Mouse (Mus musculus) intestine, embryonic 16.5 days (tissue): ENCODE measurements around the gene Wwc1. TPM values are rescaled to one million over a fixed set of nuclear protein-coding genes. Genes with fewer than 3 reads are reported as not detected.
"Not testable (repeated sequence)": the region's sequence is repeated elsewhere in the genome, so short reads cannot be mapped to it uniquely, and the experiment has no call there.

Experiments used
- ATAC-seq: fragments of 200-750 bp; cut with Nextera tagmentation; 2 replicates; pipeline ENCODE4 v1.8.0; 2017; ENCODE audit warnings: moderate TSS enrichment, moderate library complexity
- H3K27ac ChIP-seq: fragments of 300-500 bp; sonication (generic); 2 replicates; pipeline ENCODE4 v1.5.1; 2014; ENCODE audit warnings: mild to moderate bottlenecking, low read length
- H3K27me3 ChIP-seq: fragments of 300-500 bp; sonication (generic); replicated peaks from 2 replicates; pipeline ENCODE4 v1.6.1; 2014; ENCODE audit warnings: low read length, control low read depth, mixed read lengths; ENCODE audit not compliant: control insufficient read depth, insufficient read depth
- H3K36me3 ChIP-seq: fragments of 300-500 bp; sonication (generic); 2 replicates; pipeline ENCODE4 v1.6.1; 2014; ENCODE audit warnings: low read length, control low read depth; ENCODE audit not compliant: control insufficient read depth, insufficient read depth
- H3K4me1 ChIP-seq: fragments of 300-500 bp; sonication (generic); 2 replicates; pipeline ENCODE4 v1.6.1; 2014; ENCODE audit warnings: low read length, control low read depth, mixed read lengths; ENCODE audit not compliant: control insufficient read depth, insufficient read depth
- H3K4me2 ChIP-seq: fragments of 300-500 bp; sonication (generic); 2 replicates; pipeline ENCODE4 v1.6.1; 2014; ENCODE audit warnings: low read depth, low read length, control low read depth
- H3K4me3 ChIP-seq: fragments of 300-500 bp; sonication (generic); 2 replicates; pipeline ENCODE4 v1.5.1; 2014; ENCODE audit warnings: mild to moderate bottlenecking, low read length
- H3K9ac ChIP-seq: fragments of 300-500 bp; sonication (generic); 2 replicates; pipeline ENCODE4 v1.6.1; 2014; ENCODE audit warnings: low read depth, low read length
- H3K9me3 ChIP-seq: fragments of 300-500 bp; sonication (generic); 2 replicates; pipeline ENCODE4 v1.6.1; 2016; ENCODE audit warnings: low read length, control low read depth; ENCODE audit not compliant: control insufficient read depth
- WGBS: fragments of 180-500 bp; shearing (Covaris S2); extraction: QIAGEN DNeasy Blood & Tissue Kit; methylation state at CpG from one replicate; pipeline ENCODE4 v1.1.7; 2014; 5-methylcytosine and 5-hydroxymethylcytosine counted together
- polyA plus RNA-seq: library from polyadenylated mRNA; unstranded; fragments of >200 nt; fragmentation: Nextera tagmentation; extraction: Ambion mirVana; gene quantifications from 2 replicates; pipeline ENCODE4 v1.2.1, GENCODE M21; 2015

Gene Wwc1
- polyA plus RNA-seq, 1 experiment from 2014 or later, result 9.0 TPM

DNA sequence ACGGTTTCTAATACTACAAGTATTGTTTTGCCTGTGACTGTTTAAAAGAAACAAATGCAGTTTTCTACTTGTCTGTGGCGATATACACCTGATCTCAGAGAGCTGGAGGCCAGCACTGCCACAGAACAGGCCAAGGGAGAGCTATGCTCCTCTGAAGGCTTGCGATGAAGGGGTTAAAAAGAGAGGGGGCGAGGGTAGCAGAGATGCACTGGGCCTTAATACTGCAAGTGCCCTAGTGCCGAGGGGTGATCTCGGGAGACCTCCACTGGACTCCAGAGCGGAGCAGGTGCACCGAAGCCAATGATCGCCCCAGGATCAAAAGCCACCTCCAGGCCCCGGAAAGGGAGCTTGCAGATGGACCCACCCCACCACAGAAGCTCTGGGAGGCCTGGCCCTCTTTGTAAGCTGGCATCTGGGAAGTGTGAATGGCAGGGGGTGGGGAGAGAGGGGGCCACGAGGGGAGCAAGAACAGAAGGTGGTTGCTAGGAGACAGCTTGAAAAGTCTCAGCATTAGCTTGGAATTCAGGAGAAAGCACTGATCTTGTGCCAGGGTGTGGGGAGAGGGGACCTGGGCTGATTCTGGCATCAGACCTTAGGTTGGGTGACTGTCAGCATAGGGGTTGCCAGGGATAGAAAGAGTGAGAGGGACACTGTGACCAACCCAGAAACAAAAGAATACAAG is 123.8 kb downstream of the Wwc1 start:
- H3K9me3 ChIP-seq, result no peaks in the 10 kb centered on the region
- no peak for ATAC-seq

DNA sequence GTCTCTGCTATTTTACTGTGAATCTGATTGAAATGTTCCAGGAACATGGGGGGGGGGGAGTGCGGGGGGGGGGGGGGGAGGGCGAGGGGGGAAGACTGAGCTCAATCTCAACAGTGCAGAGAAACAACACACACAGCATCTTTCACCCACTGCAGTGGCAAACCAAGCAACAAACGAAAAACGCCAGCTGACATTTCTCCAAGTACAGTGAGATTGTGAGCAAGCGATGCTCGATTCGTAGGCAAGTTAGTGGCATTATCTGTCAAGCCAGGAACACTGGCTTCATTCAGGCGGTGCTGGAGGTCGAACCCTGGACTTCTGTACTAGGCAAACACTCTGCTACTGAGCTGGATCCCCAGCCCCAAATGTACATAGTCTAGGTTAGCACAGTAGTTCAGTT is 124.8 kb downstream of the Wwc1 start:
- H3K4me3 ChIP-seq, result no peak overlapping the region
- H3K4me1 ChIP-seq, result no peaks in the 10 kb centered on the region
- H3K27me3 ChIP-seq, result no peaks in the 10 kb centered on the region
- 79% methylated on average over 8 of the region's 9 CpGs for WGBS
- H3K36me3 ChIP-seq, result no peaks in the 10 kb centered on the region
- no peak for ATAC-seq
- no peak overlapping the region for H3K4me2 ChIP-seq
- no peak overlapping the region for H3K9ac ChIP-seq
- H3K9me3 ChIP-seq, result no peaks in the 10 kb centered on the region
- no peak overlapping the region for H3K27ac ChIP-seq

More for the DNA sequence above, 123.8 kb downstream of the Wwc1 start:
- Histone ChIP-seq H3K4me3 (no peak overlapping the region), H3K4me1 (no peaks in the 10 kb centered on the region), H3K4me2 (no peak overlapping the region), H3K9ac (no peak overlapping the region), H3K36me3 (no peaks in the 10 kb centered on the region), H3K27me3 (no peaks in the 10 kb centered on the region), H3K27ac (no peak overlapping the region)
- 60% methylated on average over 11 of the region's 11 CpGs for WGBS

- H3K4me3 ChIP-seq, result no peak overlapping the region
- no peak overlapping the region for H3K4me2 ChIP-seq
- no peak for ATAC-seq
- H3K27me3 ChIP-seq, result no peaks in the 10 kb centered on the region
- no peaks in the 10 kb centered on the region for H3K36me3 ChIP-seq
- H3K4me1 ChIP-seq, result no peaks in the 10 kb centered on the region
- no peak overlapping the region for H3K9ac ChIP-seq
- no peaks in the 10 kb centered on the region for H3K9me3 ChIP-seq
- H3K27ac ChIP-seq, result no peak overlapping the region
- WGBS, result 80% methylated on average over 5 of the region's 5 CpGs
Observed at GRCm38 (mm10) chr11:35854941-35855340, 125.4 kb downstream of the Wwc1 start.

- no peak for ATAC-seq
- H3K4me1 ChIP-seq, result no peaks in the 10 kb centered on the region
- H3K9me3 ChIP-seq, result no peaks in the 10 kb centered on the region
- 93% methylated on average over 4 of the region's 4 CpGs for WGBS
- no peaks in the 10 kb centered on the region for H3K36me3 ChIP-seq
- no peak overlapping the region for H3K4me2 ChIP-seq
- H3K4me3 ChIP-seq, result no peak overlapping the region
- no peaks in the 10 kb centered on the region for H3K27me3 ChIP-seq
- no peak overlapping the region for H3K9ac ChIP-seq
- H3K27ac ChIP-seq, result no peak overlapping the region
Observed at GRCm38 (mm10) chr11:35853651-35854050, 126.7 kb downstream of the Wwc1 start.

- Histone ChIP-seq H3K9ac (no peak overlapping the region), H3K9me3 (no peaks in the 10 kb centered on the region), H3K27me3 (no peaks in the 10 kb centered on the region), H3K27ac (no peak overlapping the region), H3K4me3 (no peak overlapping the region), H3K4me2 (no peak overlapping the region), H3K36me3 (no peaks in the 10 kb centered on the region), H3K4me1 (no peaks in the 10 kb centered on the region)
- no peak for ATAC-seq
- WGBS, result 63% methylated on average over 4 of the region's 4 CpGs
Observed at GRCm38 (mm10) chr11:35852731-35853130, 127.6 kb downstream of the Wwc1 start.

DNA sequence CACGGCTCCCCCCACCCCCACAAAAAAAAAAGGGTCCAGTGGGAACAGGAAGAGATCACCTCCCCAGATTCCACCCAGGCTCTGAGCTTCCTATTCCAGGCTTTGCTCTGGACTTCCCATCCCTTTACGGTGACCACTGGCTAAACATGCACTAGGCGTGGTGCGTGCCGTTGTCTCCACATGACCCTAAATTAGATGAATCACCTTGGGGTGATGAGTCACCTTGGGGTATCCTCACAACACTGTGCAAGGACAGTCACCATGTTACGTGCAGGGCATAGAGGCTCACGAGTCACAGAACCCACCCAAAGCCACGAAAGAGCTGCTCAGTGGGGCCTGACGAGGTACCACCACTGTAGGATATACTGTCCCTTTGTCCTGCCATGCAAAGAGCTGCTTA is 136.0 kb downstream of the Wwc1 start:
- Histone ChIP-seq H3K9me3 (no peaks in the 10 kb centered on the region), H3K4me3 (no peak overlapping the region), H3K4me1 (no peaks in the 10 kb centered on the region), H3K9ac (no peak overlapping the region), H3K36me3 (peaks cover 3% of the 10 kb centered on the region; the same call in 1 of the 2 replicates), H3K27ac (no peak overlapping the region), H3K27me3 (no peaks in the 10 kb centered on the region), H3K4me2 (no peak overlapping the region)
- WGBS, result 85% methylated on average over 9 of the region's 9 CpGs
- ATAC-seq, result no peak

- H3K4me2 ChIP-seq, H3K27me3 ChIP-seq, H3K4me3 ChIP-seq, H3K27ac ChIP-seq, H3K36me3 ChIP-seq, H3K9ac ChIP-seq, H3K9me3 ChIP-seq, ATAC-seq, H3K4me1 ChIP-seq: not testable (repeated sequence)
- WGBS, result 85% methylated on average over 4 of the region's 4 CpGs
Observed at GRCm38 (mm10) chr11:35842560-35842959, 137.8 kb downstream of the Wwc1 start.

DNA sequence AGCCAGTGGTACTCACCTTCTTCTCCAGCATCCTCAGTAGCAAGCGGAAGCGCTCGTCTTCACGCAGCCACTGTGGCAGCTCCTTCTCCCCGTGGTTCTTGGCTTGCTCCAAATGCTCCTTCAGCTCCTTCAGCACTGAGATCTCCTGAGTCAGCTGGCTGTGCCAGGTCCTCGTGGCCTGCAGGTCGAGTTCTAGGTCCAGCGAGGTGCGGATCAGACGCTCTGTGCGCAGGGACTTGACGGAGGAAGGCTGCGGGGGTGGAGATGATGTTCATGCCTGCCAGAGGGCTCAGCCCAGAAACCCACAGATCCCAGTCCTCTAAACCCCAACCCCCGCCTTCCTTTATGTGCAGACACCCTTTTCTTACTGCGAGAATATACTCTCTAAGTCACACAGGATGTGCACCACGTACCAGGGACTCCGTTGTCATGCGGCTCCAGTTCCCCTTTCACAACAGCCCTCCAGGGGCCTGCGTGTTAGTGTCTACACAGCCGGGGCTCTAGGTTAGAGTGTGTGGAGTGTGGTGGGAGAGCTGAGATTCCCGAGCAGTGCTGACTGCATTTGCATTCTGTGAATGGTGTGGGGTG is 138.5 kb downstream of the Wwc1 start:
- no peak for ATAC-seq
- Histone ChIP-seq H3K9ac (no peak overlapping the region), H3K27ac (no peak overlapping the region), H3K36me3 (peaks cover 3% of the 10 kb centered on the region; the same call in 1 of the 2 replicates), H3K9me3 (no peaks in the 10 kb centered on the region), H3K4me3 (no peak overlapping the region), H3K4me2 (no peak overlapping the region), H3K27me3 (no peaks in the 10 kb centered on the region), H3K4me1 (no peaks in the 10 kb centered on the region)
- WGBS, result 88% methylated on average over 21 of the region's 21 CpGs

DNA sequence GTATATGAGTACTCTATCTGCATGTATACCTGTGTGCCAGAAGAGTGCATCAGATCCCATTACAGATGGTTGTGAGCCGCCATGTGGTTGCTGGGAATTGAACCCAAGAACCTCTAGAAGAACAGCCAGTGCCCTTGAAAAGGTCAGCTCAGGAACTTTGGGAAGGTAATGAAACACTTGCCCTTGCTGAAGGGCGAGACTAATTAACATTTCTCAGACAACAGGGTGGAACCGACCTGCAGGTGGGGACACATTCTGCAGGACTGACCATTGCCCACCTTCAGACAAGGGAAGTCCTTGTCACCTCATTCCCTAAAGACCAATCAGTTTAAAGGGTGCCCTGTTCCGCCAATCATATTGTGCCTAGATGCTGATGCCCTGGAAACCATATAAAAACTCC is 139.5 kb downstream of the Wwc1 start:
- not testable (repeated sequence) for H3K9me3 ChIP-seq, H3K27ac ChIP-seq, H3K4me2 ChIP-seq, H3K9ac ChIP-seq, H3K27me3 ChIP-seq, H3K36me3 ChIP-seq, ATAC-seq, H3K4me3 ChIP-seq, H3K4me1 ChIP-seq
- WGBS, result 91% methylated on average over 4 of the region's 4 CpGs

GRCm38 (mm10) chr11:35840282-35840681 is 140.0 kb downstream of the Wwc1 start:
- Histone ChIP-seq H3K27me3 (no peaks in the 10 kb centered on the region), H3K4me3 (no peak overlapping the region), H3K4me2 (no peak overlapping the region), H3K4me1 (no peaks in the 10 kb centered on the region), H3K36me3 (peaks cover 3% of the 10 kb centered on the region; the same call in 1 of the 2 replicates), H3K27ac (no peak overlapping the region), H3K9ac (no peak overlapping the region), H3K9me3 (no peaks in the 10 kb centered on the region)
- 84% methylated on average over 7 of the region's 7 CpGs for WGBS
- no peak for ATAC-seq
